Mouse (Mus musculus): ENCODE measurements around the gene Cers5.
"Not testable (repeated sequence)": the region's sequence is repeated elsewhere in the genome, so short reads cannot be mapped to it uniquely, and the experiment has no call there.

Cers5 gene

DNA sequence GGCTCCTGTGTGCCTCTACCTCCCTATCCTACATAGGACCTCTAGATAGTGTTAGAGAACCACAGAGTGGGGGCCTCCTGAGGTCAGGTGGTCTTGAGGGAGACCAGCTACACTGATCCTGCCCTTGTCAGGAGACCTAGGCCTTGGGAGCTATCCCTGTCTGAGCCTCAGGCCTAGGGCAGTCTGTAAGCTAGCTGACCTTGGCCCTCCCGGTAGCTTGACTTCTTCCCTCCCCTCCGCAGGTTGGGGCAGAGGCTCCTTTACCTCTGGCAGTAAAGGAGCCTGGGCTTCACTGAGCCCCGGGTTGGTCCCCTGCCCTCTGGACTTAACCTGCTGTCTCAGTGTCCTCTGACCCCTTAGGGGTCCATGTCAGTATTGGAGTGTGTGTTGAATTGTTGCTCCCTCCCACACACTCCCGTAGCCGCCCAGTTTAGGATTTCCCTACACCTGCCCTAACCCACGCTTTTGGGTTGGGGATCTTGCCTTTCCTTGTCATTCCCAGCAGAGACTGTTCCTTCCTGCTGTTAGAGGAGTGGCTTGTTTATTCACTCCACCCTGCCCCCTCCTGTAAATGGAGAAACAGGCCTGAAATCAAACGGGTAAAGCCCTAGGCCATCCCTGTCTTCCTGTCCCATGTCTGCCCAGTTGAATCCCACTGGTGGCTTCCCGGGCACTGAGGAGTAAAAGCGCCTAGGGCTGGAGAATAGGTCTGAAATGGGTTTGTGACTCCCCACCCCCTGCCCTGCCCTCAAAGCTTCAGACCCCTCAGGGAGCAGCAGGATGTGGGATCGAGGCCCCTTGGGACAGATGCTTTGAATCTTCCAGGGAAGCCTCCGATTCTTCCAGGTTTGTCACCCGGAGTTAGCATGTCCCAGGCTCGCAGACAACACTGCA lies 59.8 kb downstream of the Cers5 start:
- in situ Hi-C loops (cut with MboI; ENCODE audit: low sequenced_read_pairs): no loop called here

GRCm38 (mm10) chr15:99711491-99711890 lies 61.2 kb downstream of the Cers5 start:
- in situ Hi-C loops (cut with MboI; ENCODE audit: low sequenced_read_pairs): no loop called here

DNA sequence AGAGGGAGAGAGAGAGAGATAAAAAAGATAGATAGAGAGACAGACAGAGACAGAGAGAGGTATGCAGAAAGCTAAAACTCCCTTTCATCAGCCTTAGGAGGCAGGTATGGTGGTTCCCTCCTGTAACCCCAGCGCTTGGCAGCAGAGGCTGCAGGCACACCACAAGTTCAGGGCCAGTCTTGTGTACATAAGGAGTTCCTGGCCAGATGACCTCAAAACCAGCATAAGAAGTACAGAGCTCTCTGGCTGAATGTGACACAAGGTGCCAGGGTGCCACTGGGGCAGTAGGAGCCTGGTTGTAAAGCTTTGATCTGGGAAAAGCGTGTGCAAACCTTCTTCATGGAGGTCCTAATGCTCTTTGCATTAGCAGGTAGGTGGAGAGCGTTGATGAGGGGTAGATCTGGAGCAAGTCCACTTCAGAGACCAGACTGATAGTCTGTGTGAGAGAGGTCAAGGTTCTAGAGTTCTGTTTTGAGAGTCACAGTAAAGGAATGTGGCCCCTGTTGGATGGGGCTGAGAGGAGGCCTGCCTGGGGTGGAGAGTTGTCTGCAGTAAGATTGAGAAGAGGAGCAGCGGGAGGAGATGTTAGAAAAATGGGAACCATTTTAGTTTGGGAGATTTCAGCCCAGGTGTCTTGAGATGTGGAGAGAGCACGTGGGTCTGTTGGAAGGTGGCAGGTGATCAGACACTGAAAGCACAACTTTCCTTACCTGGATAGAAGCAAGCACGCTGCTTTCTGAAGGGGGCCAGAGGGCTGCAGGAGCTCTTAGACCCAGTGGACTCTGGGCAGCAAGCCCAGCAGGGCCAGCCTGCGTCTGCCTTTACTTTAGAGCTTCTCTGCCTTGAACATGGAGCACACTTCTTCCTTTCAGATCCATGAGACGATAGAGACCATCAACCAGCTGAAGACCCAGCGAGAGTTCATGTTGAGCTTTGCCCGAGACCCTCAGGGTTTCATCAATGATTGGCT lies 62.2 kb downstream of the Cers5 start:
- in situ Hi-C loops (cut with MboI; ENCODE audit: low sequenced_read_pairs): no loop called here

DNA sequence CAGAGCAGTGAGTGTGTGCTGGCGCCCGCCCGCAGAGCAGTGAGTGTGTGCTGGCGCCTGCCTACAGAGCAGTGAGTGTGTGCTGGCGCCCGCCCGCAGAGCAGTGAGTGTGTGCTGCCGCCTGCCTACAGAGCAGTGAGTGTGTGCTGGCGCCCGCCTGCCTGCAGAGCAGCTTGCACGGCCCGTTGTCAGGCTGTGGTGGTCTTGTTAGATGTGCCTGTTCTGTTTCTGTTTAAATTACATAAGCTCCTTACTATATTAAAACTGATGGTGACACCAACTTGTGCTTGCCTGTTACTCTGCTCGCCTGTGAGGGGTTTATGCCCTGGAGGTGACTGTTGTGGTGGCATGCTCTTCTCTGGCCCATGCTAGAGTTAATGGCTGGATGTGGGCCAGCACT lies 64.5 kb downstream of the Cers5 start:
- in situ Hi-C loops (cut with MboI; ENCODE audit: low sequenced_read_pairs): no loop called here

DNA sequence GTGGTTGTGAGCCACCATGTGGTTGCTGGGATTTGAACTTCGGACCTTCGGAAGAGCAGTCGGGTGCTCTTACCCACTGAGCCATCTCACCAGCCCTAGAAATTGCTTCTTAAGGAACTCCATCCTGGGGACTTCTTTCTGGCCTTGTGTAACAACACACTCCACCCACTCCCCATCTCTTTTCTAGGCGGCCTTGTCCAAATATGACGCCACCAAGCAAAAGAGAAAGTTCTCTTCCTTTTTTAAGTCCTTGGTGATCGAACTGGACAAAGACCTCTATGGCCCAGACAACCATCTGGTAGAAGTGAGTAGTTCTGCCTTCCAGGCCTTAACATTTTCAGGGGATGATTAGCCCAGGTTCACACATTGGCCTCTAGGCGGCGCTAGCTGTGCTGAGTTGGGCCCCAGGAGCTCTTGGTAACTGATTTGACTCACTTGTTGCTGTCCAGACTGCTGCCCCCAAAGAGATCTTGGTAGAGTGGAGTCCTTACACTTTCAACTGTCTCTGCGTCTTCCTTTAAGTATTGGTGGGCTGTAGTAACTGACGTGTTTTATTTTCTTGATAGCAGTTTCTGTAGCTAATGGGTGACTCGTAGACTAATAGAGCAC lies 67.1 kb downstream of the Cers5 start, which contains the start of gene Gm17349:
Gene Gm17349, minus strand, starts transcription at position 51 of the 609 bp plus-strand sequence.
- in situ Hi-C loops (cut with MboI; ENCODE audit: low sequenced_read_pairs): no loop called here

- in situ Hi-C loops (cut with MboI; ENCODE audit: low sequenced_read_pairs): no loop called here
Measured at GRCm38 (mm10) chr15:99704881-99705280, 67.8 kb downstream of the Cers5 start.

- in situ Hi-C loops (cut with MboI; ENCODE audit: low sequenced_read_pairs): no loop called here
Measured at GRCm38 (mm10) chr15:99704041-99704681, 68.5 kb downstream of the Cers5 start.

GRCm38 (mm10) chr15:99703676-99704040 lies 69.0 kb downstream of the Cers5 start:
- in situ Hi-C loops (cut with MboI; ENCODE audit: low sequenced_read_pairs): no loop called here

DNA sequence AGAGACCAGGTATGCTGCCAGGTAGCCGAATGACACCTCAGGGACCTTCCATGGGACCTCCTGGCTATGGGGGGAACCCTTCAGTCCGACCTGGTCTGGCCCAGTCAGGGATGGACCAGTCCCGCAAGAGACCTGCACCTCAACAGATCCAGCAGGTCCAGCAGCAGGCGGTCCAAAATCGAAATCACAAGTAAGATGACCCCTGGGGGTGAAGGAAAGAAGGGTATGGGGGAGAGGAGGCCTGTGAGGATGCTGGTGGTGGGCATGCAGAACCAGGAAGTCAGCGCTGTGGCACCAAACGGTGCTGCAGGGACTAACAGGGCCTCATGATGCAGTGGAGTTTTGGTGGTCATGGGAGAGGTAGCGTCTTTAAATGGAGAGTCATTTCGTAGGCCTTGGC lies 69.6 kb downstream of the Cers5 start:
- in situ Hi-C loops (cut with MboI; ENCODE audit: low sequenced_read_pairs): no loop called here

GRCm38 (mm10) chr15:99701999-99702900 lies 70.4 kb downstream of the Cers5 start, which contains the start of gene Smarcd1:
Gene Smarcd1, plus strand, starts transcription at chr15:99702129.
- in situ Hi-C loops (cut with MboI; ENCODE audit: low sequenced_read_pairs): no loop called here

DNA sequence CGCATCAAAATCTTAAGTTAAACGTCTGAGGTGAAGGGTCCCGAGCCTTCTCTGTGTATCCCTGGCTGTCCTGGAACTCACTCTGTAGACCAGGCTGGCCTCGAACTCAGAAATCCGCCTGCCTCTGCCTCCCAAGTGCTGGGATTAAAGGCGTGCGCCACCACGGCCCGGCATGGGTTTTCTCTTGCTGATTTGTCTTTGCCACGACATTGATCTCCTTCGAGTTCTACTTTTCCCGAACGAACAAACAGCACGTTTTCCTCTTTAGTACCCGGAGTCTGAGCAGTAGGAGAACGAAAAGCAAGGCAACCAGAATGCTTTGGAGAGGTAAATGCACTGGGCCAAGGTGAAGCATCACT lies 71.1 kb downstream of the Cers5 start:
- in situ Hi-C loops (cut with MboI; ENCODE audit: low sequenced_read_pairs): not testable (repeated sequence)

DNA sequence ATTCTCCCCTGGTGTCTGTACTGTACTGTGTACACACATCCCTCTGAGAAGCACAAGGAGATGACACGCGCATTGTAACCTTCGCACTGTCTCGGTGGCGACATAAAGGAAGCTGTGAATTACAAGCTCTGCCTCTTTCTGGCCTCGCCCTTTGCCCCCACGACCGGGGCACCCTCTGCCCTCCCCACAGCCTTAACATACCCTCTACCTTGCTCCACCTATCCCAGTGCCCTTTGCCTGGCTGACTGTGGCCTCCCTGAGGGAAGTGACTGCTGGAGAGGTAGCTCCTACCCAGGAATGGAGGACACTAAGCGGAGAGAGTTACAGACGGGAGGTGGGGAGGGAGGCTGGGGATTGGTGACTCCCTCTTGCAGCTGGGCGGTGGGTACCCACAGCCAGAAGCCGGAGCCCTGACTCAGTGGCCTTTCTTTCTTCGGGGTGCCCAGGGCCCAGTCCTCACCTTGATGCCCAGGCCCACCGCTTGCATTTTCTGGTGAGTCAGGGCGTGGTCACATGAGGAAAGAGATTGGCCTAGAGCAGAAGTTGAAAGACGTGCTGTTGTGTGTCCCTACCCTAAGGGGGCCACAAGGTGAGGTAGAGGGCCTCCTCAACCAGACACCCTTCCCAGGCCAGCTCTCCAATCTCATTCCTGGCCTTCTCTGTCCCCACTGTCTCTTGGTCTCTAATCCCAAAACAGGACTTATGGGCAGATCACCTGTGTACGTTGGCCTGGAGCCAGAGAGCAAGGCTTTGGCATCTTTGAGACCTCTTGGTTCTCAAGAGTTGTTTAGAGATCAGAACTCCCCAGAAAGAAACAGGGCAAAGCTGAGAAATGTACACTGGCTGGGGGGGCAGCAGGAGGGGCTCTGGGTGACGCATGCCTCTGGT lies 72.2 kb downstream of the Cers5 start:
- in situ Hi-C loops (cut with MboI; ENCODE audit: low sequenced_read_pairs): no loop called here

- in situ Hi-C loops (cut with MboI; ENCODE audit: low sequenced_read_pairs): no loop called here
Measured at GRCm38 (mm10) chr15:99699715-99700114, 73.0 kb downstream of the Cers5 start.

- in situ Hi-C loops (cut with MboI; ENCODE audit: low sequenced_read_pairs): no loop called here
Measured at GRCm38 (mm10) chr15:99698533-99699085, 74.1 kb downstream of the Cers5 start.

DNA sequence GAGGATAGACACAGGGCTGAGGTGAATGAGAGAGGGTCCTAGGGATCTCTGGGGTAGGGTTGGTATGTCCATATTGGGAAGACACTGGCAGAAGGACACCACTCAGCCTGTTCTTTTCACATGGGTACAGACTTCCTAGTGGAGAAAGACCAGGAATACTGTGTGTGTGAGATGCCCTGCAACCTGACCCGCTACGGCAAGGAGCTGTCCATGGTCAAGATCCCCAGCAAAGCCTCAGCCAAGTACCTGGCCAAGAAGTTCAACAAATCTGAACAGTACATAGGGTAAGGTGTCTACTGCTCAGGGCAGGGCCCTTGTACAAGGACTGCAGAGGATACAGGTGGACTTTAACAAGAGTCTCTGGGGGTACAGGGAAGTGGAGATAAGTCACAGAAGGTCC lies 75.4 kb downstream of the Cers5 start:
- in situ Hi-C loops (cut with MboI; ENCODE audit: low sequenced_read_pairs): no loop called here

- in situ Hi-C loops (cut with MboI; ENCODE audit: low sequenced_read_pairs): no loop called here
Measured at GRCm38 (mm10) chr15:99691976-99692375, 80.7 kb downstream of the Cers5 start.

GRCm38 (mm10) chr15:99690924-99691323 lies 81.8 kb downstream of the Cers5 start:
- in situ Hi-C loops (cut with MboI; ENCODE audit: low sequenced_read_pairs): no loop called here

GRCm38 (mm10) chr15:99688712-99689111 lies 84.0 kb downstream of the Cers5 start:
- in situ Hi-C loops (cut with MboI; ENCODE audit: low sequenced_read_pairs): no loop called here

Measured in CH12F3 (cell line).